Mouse (Mus musculus): ENCODE measurements at regions not wholly inside any gene's neighbourhood (a gene's known extent, or its start where the extent isn't known, plus 50 kb on each side); places are given as distances from the start of the nearest gene placed in this dataset.
A peak's percentile ranks its signal among the peaks of the same experiment; 100 is the strongest.
"Not testable (repeated sequence)": the region's sequence is repeated elsewhere in the genome, so short reads cannot be mapped to it uniquely, and the experiment has no call there.

- not testable (repeated sequence) for DNase-seq (ENCODE audit: inconsistent age in 2 of 2, low spot score in 1 of 2)
Measured at GRCm38 (mm10) chr1:184162526-184162925, 128.4 kb upstream of the 1700056E22Rik start.

GRCm38 (mm10) chr1:184147713-184148112 is 113.6 kb upstream of the 1700056E22Rik start:
- no peak for DNase-seq (ENCODE audit: inconsistent age in 2 of 2, low spot score in 1 of 2)

- DNase-seq (ENCODE audit: inconsistent age in 2 of 2, low spot score in 1 of 2) = no peak
Measured at GRCm38 (mm10) chr1:184142974-184143373, 108.9 kb upstream of the 1700056E22Rik start.

- no peak for DNase-seq (ENCODE audit: inconsistent age in 2 of 2, low spot score in 1 of 2)
Measured at GRCm38 (mm10) chr1:184140486-184140885, 106.4 kb upstream of the 1700056E22Rik start.

- DNase-seq (ENCODE audit: inconsistent age in 2 of 2, low spot score in 1 of 2) = no peak
Measured at GRCm38 (mm10) chr1:184140082-184140481, 106.0 kb upstream of the 1700056E22Rik start.

GRCm38 (mm10) chr1:184138661-184139060 is 104.6 kb upstream of the 1700056E22Rik start:
- DNase-seq (ENCODE audit: inconsistent age in 2 of 2, low spot score in 1 of 2) = no peak

GRCm38 (mm10) chr1:184130897-184131296 is 96.8 kb upstream of the 1700056E22Rik start:
- DNase-seq (ENCODE audit: inconsistent age in 2 of 2, low spot score in 1 of 2) = no peak

GRCm38 (mm10) chr1:184127321-184127720 is 93.2 kb upstream of the 1700056E22Rik start:
- DNase-seq (ENCODE audit: inconsistent age in 2 of 2, low spot score in 1 of 2) = peak; percentile 9 to 55

- DNase-seq (ENCODE audit: inconsistent age in 2 of 2, low spot score in 1 of 2) = no peak
Measured at GRCm38 (mm10) chr1:184126909-184127308, 92.8 kb upstream of the 1700056E22Rik start.
